Mouse (Mus musculus) heart, embryonic 14.5 days (tissue): ENCODE data around the gene Adgrf1. TPM values are rescaled to one million over a fixed set of nuclear protein-coding genes. Genes with fewer than 3 reads are reported as not detected.

Source experiments
- ATAC-seq: fragments of 200-750 bp; cut with Nextera tagmentation; 2 replicates; pipeline ENCODE4 v1.8.0; 2017; ENCODE audit warnings: low read depth, moderate TSS enrichment; ENCODE audit not compliant: insufficient number of reproducible peaks, insufficient read depth, low FRiP score
- H3K27ac ChIP-seq, 2 experiments: fragments of 200-500 bp in 1 of 2; fragments of 300-500 bp in 1 of 2; sonication (generic) in 1 of 2; replicated peaks in 1 of 2; 2 replicates each; pipeline ENCODE4 v1.5.1; 2012 to 2014; ENCODE audit warnings: low read depth in 2 of 2, low read length in 2 of 2, control low read depth in 1 of 2, mild to moderate bottlenecking in 1 of 2, mixed read lengths in 1 of 2; ENCODE audit not compliant: control insufficient read depth in 1 of 2, insufficient read depth in 1 of 2
- H3K27me3 ChIP-seq: fragments of 300-500 bp; sonication (generic); 2 replicates; pipeline ENCODE4 v1.6.1; 2014; ENCODE audit warnings: mild to moderate bottlenecking, low read length, control low read depth; ENCODE audit not compliant: control insufficient read depth, insufficient read depth
- H3K36me3 ChIP-seq: fragments of 300-500 bp; sonication (generic); 2 replicates; pipeline ENCODE4 v1.6.1; 2014; ENCODE audit warnings: mild to moderate bottlenecking, control low read depth, low read length, mixed read lengths; ENCODE audit not compliant: control insufficient read depth, insufficient read depth
- H3K4me1 ChIP-seq, 2 experiments: fragments of 200-500 bp in 1 of 2; fragments of 300-500 bp in 1 of 2; sonication (generic) in 1 of 2; 2 replicates each; pipeline ENCODE4 v1.6.1; 2012 to 2014; ENCODE audit warnings: low read length in 2 of 2, control low read depth in 1 of 2, mixed read lengths in 1 of 2; ENCODE audit not compliant: control insufficient read depth in 2 of 2, insufficient read depth in 2 of 2
- H3K4me2 ChIP-seq: fragments of 300-500 bp; sonication (generic); 2 replicates; pipeline ENCODE4 v1.6.1; 2014; ENCODE audit warnings: mild to moderate bottlenecking, low read length
- H3K4me3 ChIP-seq, 2 experiments: fragments of 200-500 bp in 1 of 2; fragments of 300-500 bp in 1 of 2; sonication (generic) in 1 of 2; 2 replicates each; pipeline ENCODE4 v1.5.1; 2012 to 2014; ENCODE audit warnings: low read length in 2 of 2, mild to moderate bottlenecking in 2 of 2, control low read depth in 1 of 2, low read depth in 1 of 2, moderate library complexity in 1 of 2; ENCODE audit not compliant: control insufficient read depth in 1 of 2, insufficient read depth in 1 of 2
- H3K9ac ChIP-seq: fragments of 300-500 bp; sonication (generic); 2 replicates; pipeline ENCODE4 v1.6.1; 2014; ENCODE audit warnings: mild to moderate bottlenecking, low read length
- H3K9me3 ChIP-seq: fragments of 300-500 bp; sonication (generic); 2 replicates; pipeline ENCODE4 v1.6.1; 2016; ENCODE audit warnings: low read length, control low read depth; ENCODE audit not compliant: control insufficient read depth
- WGBS: fragments of 180-500 bp; shearing (Covaris S2); extraction: QIAGEN DNeasy Blood & Tissue Kit; methylation state at CpG from one replicate; pipeline ENCODE4 v1.1.7; 2014; 5-methylcytosine and 5-hydroxymethylcytosine counted together
- polyA plus RNA-seq: library from polyadenylated mRNA; unstranded; fragments of >200 nt; fragmentation: Nextera tagmentation; extraction: Ambion mirVana; gene quantifications from 2 replicates; pipeline ENCODE4 v1.2.1, GENCODE M21; 2014

Adgrf1 gene
- polyA plus RNA-seq, 1 experiment from 2014 or later, result not detected

GRCm38 (mm10) chr17:43266636-43267035 is 3.5 kb upstream of the Adgrf1 start:
- Histone ChIP-seq H3K27me3 (no peaks in the 10 kb centered on the region), H3K9me3 (peaks cover 4% of the 10 kb centered on the region; the same call in 1 of the 2 replicates), H3K36me3 (no peaks in the 10 kb centered on the region), H3K27ac (no peak overlapping the region), H3K4me3 (no peak overlapping the region), H3K4me2 (no peak overlapping the region), H3K9ac (no peak overlapping the region), H3K4me1 (peaks cover 0 to 2% of the 10 kb centered on the region in 2 experiments; a peak in 1 of 4 replicates)
- 77% methylated on average over 2 of the region's 2 CpGs for WGBS
- ATAC-seq, result no peak

GRCm38 (mm10) chr17:43267046-43267749 is 2.9 kb upstream of the Adgrf1 start:
- no peak for ATAC-seq
- WGBS, result 85% methylated on average over 9 of the region's 9 CpGs
- Histone ChIP-seq H3K27ac (no peak overlapping the region), H3K27me3 (no peaks in the 10 kb centered on the region), H3K4me2 (no peak overlapping the region), H3K4me1 (peaks cover 0 to 2% of the 10 kb centered on the region in 2 experiments; a peak in 1 of 4 replicates), H3K9ac (no peak overlapping the region), H3K36me3 (no peaks in the 10 kb centered on the region), H3K9me3 (peaks cover 2% of the 10 kb centered on the region; the same call in 1 of the 2 replicates), H3K4me3 (no peak overlapping the region)

- H3K4me3 ChIP-seq, result no peak overlapping the region
- no peaks in the 10 kb centered on the region for H3K36me3 ChIP-seq
- H3K4me1 ChIP-seq, result no peaks in the 10 kb centered on the region
- ATAC-seq, result no peak
- no peaks in the 10 kb centered on the region for H3K9me3 ChIP-seq
- H3K27ac ChIP-seq, result no peak overlapping the region
- H3K9ac ChIP-seq, result no peak overlapping the region
- H3K27me3 ChIP-seq, result no peaks in the 10 kb centered on the region; the same call in 1 of the 2 replicates
- H3K4me2 ChIP-seq, result no peak overlapping the region
- WGBS, result 77% methylated on average over 6 of the region's 6 CpGs
These were observed 6.1 kb downstream of the Adgrf1 start for GRCm38 (mm10) chr17:43276220-43276619.

GRCm38 (mm10) chr17:43277223-43277622 is 7.1 kb downstream of the Adgrf1 start:
- WGBS, result 62% methylated on average over 4 of the region's 4 CpGs
- H3K9me3 ChIP-seq, result no peaks in the 10 kb centered on the region
- H3K27ac ChIP-seq, result no peak overlapping the region
- no peaks in the 10 kb centered on the region for H3K4me1 ChIP-seq
- no peaks in the 10 kb centered on the region for H3K36me3 ChIP-seq
- H3K4me3 ChIP-seq, result no peak overlapping the region
- no peak overlapping the region for H3K9ac ChIP-seq
- ATAC-seq, result no peak
- no peaks in the 10 kb centered on the region; the same call in 1 of the 2 replicates for H3K27me3 ChIP-seq
- H3K4me2 ChIP-seq, result no peak overlapping the region

- Histone ChIP-seq H3K9me3 (no peaks in the 10 kb centered on the region), H3K27me3 (no peaks in the 10 kb centered on the region), H3K4me1 (no peaks in the 10 kb centered on the region), H3K27ac (no peak overlapping the region), H3K36me3 (no peaks in the 10 kb centered on the region), H3K4me3 (no peak overlapping the region), H3K4me2 (no peak overlapping the region), H3K9ac (no peak overlapping the region)
- ATAC-seq, result no peak
- WGBS, result 69% methylated on average over 7 of the region's 7 CpGs
These were observed 9.5 kb downstream of the Adgrf1 start for GRCm38 (mm10) chr17:43279671-43280070.

GRCm38 (mm10) chr17:43282353-43282752 is 12.2 kb downstream of the Adgrf1 start:
- no peaks in the 10 kb centered on the region for H3K4me1 ChIP-seq
- H3K9ac ChIP-seq, result no peak overlapping the region
- no peaks in the 10 kb centered on the region for H3K36me3 ChIP-seq
- H3K4me2 ChIP-seq, result no peak overlapping the region
- H3K27me3 ChIP-seq, result no peaks in the 10 kb centered on the region
- H3K27ac ChIP-seq, result no peak overlapping the region
- H3K9me3 ChIP-seq, result no peaks in the 10 kb centered on the region
- no peak for ATAC-seq
- no peak overlapping the region for H3K4me3 ChIP-seq
- WGBS, result 83% methylated on average over 4 of the region's 4 CpGs

- H3K27ac ChIP-seq, result no peak overlapping the region
- H3K4me1 ChIP-seq, result no peaks in the 10 kb centered on the region
- no peaks in the 10 kb centered on the region for H3K27me3 ChIP-seq
- H3K9me3 ChIP-seq, result no peaks in the 10 kb centered on the region
- 46% methylated on average over 5 of the region's 5 CpGs for WGBS
- H3K9ac ChIP-seq, result no peak overlapping the region
- no peak overlapping the region for H3K4me3 ChIP-seq
- H3K36me3 ChIP-seq, result no peaks in the 10 kb centered on the region
- no peak for ATAC-seq
- no peak overlapping the region for H3K4me2 ChIP-seq
These were observed 12.7 kb downstream of the Adgrf1 start for GRCm38 (mm10) chr17:43282828-43283227.

GRCm38 (mm10) chr17:43299515-43299914 is 29.4 kb downstream of the Adgrf1 start:
- 82% methylated on average over 7 of the region's 7 CpGs for WGBS
- no peak overlapping the region for H3K4me3 ChIP-seq
- no peak for ATAC-seq
- no peak overlapping the region for H3K9ac ChIP-seq
- no peaks in the 10 kb centered on the region for H3K9me3 ChIP-seq
- no peaks in the 10 kb centered on the region for H3K36me3 ChIP-seq
- H3K27me3 ChIP-seq, result no peaks in the 10 kb centered on the region
- H3K4me1 ChIP-seq, result no peaks in the 10 kb centered on the region
- no peak overlapping the region for H3K4me2 ChIP-seq
- H3K27ac ChIP-seq, result no peak overlapping the region
